Mouse (Mus musculus): ENCODE data around the gene Cd247.

Cd247 gene

GRCm38 (mm10) chr1:165853729-165854420 lies 65.4 kb downstream of the Cd247 start:
- Histone ChIP-seq H3K4me3 (replicated peaks; ENCODE audit: low read length) (no peak overlapping the region), H3K27me3 (ENCODE audit: insufficient read depth, low read length) (peaks cover 35% of the 10 kb centered on the region), H3K9me3 (ENCODE audit: low read length) (no peaks in the 10 kb centered on the region), H3K4me1 (replicated peaks; ENCODE audit: low read depth, low read length) (0 out of 2 replicates have a peak, but pooled peaks cover 12% of the 10 kb centered on the region), H3K36me3 (ENCODE audit: insufficient read depth, low read length) (no peaks in the 10 kb centered on the region)
- TF ChIP-seq NANOG (IDR thresholded peaks at IDR 0.05; ENCODE audit: borderline replicate concordance, low read length) (no peak), CTCF (conservative IDR thresholded peaks at IDR 0.05; ENCODE audit: low read length) (peak; percentile 96)

GRCm38 (mm10) chr1:165855759-165856545 lies 67.5 kb downstream of the Cd247 start:
- Histone ChIP-seq H3K4me1 (replicated peaks; ENCODE audit: low read depth, low read length) (peaks cover 25% of the 10 kb centered on the region), H3K36me3 (ENCODE audit: insufficient read depth, low read length) (no peaks in the 10 kb centered on the region), H3K4me3 (replicated peaks; ENCODE audit: low read length) (no peak overlapping the region), H3K9me3 (ENCODE audit: low read length) (no peaks in the 10 kb centered on the region), H3K27me3 (ENCODE audit: insufficient read depth, low read length) (peaks cover 23% of the 10 kb centered on the region)
- TF ChIP-seq NANOG (IDR thresholded peaks at IDR 0.05; ENCODE audit: borderline replicate concordance, low read length) (no peak), POU5F1 (IDR thresholded peaks at IDR 0.05; ENCODE audit: borderline replicate concordance, low read length) (no peak), CTCF (conservative IDR thresholded peaks at IDR 0.05; ENCODE audit: low read length) (no peak)

GRCm38 (mm10) chr1:165857279-165857678 lies 68.8 kb downstream of the Cd247 start:
- Histone ChIP-seq H3K36me3 (ENCODE audit: insufficient read depth, low read length) (no peaks in the 10 kb centered on the region), H3K4me1 (replicated peaks; ENCODE audit: low read depth, low read length) (peaks cover 39% of the 10 kb centered on the region)
- TF ChIP-seq CTCF (conservative IDR thresholded peaks at IDR 0.05; ENCODE audit: low read length) (no peak), NANOG (IDR thresholded peaks at IDR 0.05; ENCODE audit: borderline replicate concordance, low read length) (no peak), POU5F1 (IDR thresholded peaks at IDR 0.05; ENCODE audit: borderline replicate concordance, low read length) (no peak)

GRCm38 (mm10) chr1:165858356-165858755 lies 69.9 kb downstream of the Cd247 start:
- peaks cover 46% of the 10 kb centered on the region for H3K4me1 ChIP-seq (replicated peaks; ENCODE audit: low read depth, low read length)
- TF ChIP-seq NANOG (IDR thresholded peaks at IDR 0.05; ENCODE audit: borderline replicate concordance, low read length) (no peak), CTCF (conservative IDR thresholded peaks at IDR 0.05; ENCODE audit: low read length) (no peak), POU5F1 (IDR thresholded peaks at IDR 0.05; ENCODE audit: borderline replicate concordance, low read length) (no peak)
- H3K27me3 ChIP-seq (ENCODE audit: insufficient read depth, low read length): peaks cover 7% of the 10 kb centered on the region; the same call in 1 of the 2 replicates
- H3K9me3 ChIP-seq (ENCODE audit: low read length): no peaks in the 10 kb centered on the region
- H3K36me3 ChIP-seq (ENCODE audit: insufficient read depth, low read length): no peaks in the 10 kb centered on the region
- H3K4me3 ChIP-seq (replicated peaks; ENCODE audit: low read length): no peak overlapping the region

More at GRCm38 (mm10) chr1:165857279-165857678, 68.8 kb downstream of the Cd247 start:
- Histone ChIP-seq H3K27me3 (ENCODE audit: insufficient read depth, low read length) (peaks cover 17% of the 10 kb centered on the region), H3K9me3 (ENCODE audit: low read length) (no peaks in the 10 kb centered on the region), H3K4me3 (replicated peaks; ENCODE audit: low read length) (no peak overlapping the region)

GRCm38 (mm10) chr1:165860373-165861234 lies 72.1 kb downstream of the Cd247 start:
- Histone ChIP-seq H3K27me3 (ENCODE audit: insufficient read depth, low read length) (peaks cover 3% of the 10 kb centered on the region; the same call in 1 of the 2 replicates), H3K36me3 (ENCODE audit: insufficient read depth, low read length) (peaks cover 6% of the 10 kb centered on the region), H3K4me1 (replicated peaks; ENCODE audit: low read depth, low read length) (peaks cover 58% of the 10 kb centered on the region), H3K4me3 (replicated peaks; ENCODE audit: low read length) (no peak overlapping the region), H3K9me3 (ENCODE audit: low read length) (no peaks in the 10 kb centered on the region)
- no peak for TF ChIP-seq NANOG (IDR thresholded peaks at IDR 0.05; ENCODE audit: borderline replicate concordance, low read length)
- TF ChIP-seq CTCF (conservative IDR thresholded peaks at IDR 0.05; ENCODE audit: low read length): no peak

GRCm38 (mm10) chr1:165861235-165861609 lies 72.7 kb downstream of the Cd247 start:
- Histone ChIP-seq H3K36me3 (ENCODE audit: insufficient read depth, low read length) (peaks cover 6% of the 10 kb centered on the region), H3K4me3 (replicated peaks; ENCODE audit: low read length) (peak overlapping the region; percentile 14; the same call in 1 of the 2 replicates), H3K4me1 (replicated peaks; ENCODE audit: low read depth, low read length) (peaks cover 59% of the 10 kb centered on the region), H3K9me3 (ENCODE audit: low read length) (no peaks in the 10 kb centered on the region), H3K27me3 (ENCODE audit: insufficient read depth, low read length) (peaks cover 1% of the 10 kb centered on the region; the same call in 1 of the 2 replicates)
- TF ChIP-seq CTCF (conservative IDR thresholded peaks at IDR 0.05; ENCODE audit: low read length) (no peak), NANOG (IDR thresholded peaks at IDR 0.05; ENCODE audit: borderline replicate concordance, low read length) (no peak), POU5F1 (IDR thresholded peaks at IDR 0.05; ENCODE audit: borderline replicate concordance, low read length) (no peak)

- peaks cover 14% of the 10 kb centered on the region for H3K36me3 ChIP-seq (ENCODE audit: insufficient read depth, low read length)
Measured at GRCm38 (mm10) chr1:165862059-165862458, 73.6 kb downstream of the Cd247 start.

More at GRCm38 (mm10) chr1:165862059-165862458, 73.6 kb downstream of the Cd247 start:
- TF ChIP-seq CTCF (conservative IDR thresholded peaks at IDR 0.05; ENCODE audit: low read length): no peak
- no peak for TF ChIP-seq POU5F1 (IDR thresholded peaks at IDR 0.05; ENCODE audit: borderline replicate concordance, low read length)
- no peak for TF ChIP-seq NANOG (IDR thresholded peaks at IDR 0.05; ENCODE audit: borderline replicate concordance, low read length)
- H3K27me3 ChIP-seq (ENCODE audit: insufficient read depth, low read length): no peaks in the 10 kb centered on the region; the same call in 1 of the 2 replicates
- H3K4me3 ChIP-seq (replicated peaks; ENCODE audit: low read length): no peak overlapping the region
- peaks cover 66% of the 10 kb centered on the region for H3K4me1 ChIP-seq (replicated peaks; ENCODE audit: low read depth, low read length)
- H3K9me3 ChIP-seq (ENCODE audit: low read length): no peaks in the 10 kb centered on the region
